Mouse (Mus musculus) hindbrain, embryonic 12.5 days (tissue): ENCODE results near the gene Asb3. TPM values are rescaled to one million over a fixed set of nuclear protein-coding genes. Genes with fewer than 3 reads are reported as not detected.
"Not testable (repeated sequence)": the region's sequence is repeated elsewhere in the genome, so short reads cannot be mapped to it uniquely, and the experiment has no call there.

Source experiments
- ATAC-seq: fragments of 200-750 bp; cut with Nextera tagmentation; 2 replicates; pipeline ENCODE4 v1.8.0; 2017; ENCODE audit warnings: moderate TSS enrichment; ENCODE audit not compliant: low FRiP score
- H3K27ac ChIP-seq: fragments of 300-500 bp; sonication (generic); 2 replicates; pipeline ENCODE4 v1.5.1; 2016; ENCODE audit warnings: mild to moderate bottlenecking
- H3K27me3 ChIP-seq: fragments of 300-500 bp; sonication (generic); 2 replicates; pipeline ENCODE4 v1.6.1; 2016; ENCODE audit warnings: mild to moderate bottlenecking
- H3K36me3 ChIP-seq: fragments of 300-500 bp; sonication (generic); 2 replicates; pipeline ENCODE4 v1.6.1; 2016; ENCODE audit warnings: mild to moderate bottlenecking
- H3K4me1 ChIP-seq: fragments of 300-500 bp; sonication (generic); 2 replicates; pipeline ENCODE4 v1.6.1; 2016
- H3K4me2 ChIP-seq: fragments of 300-500 bp; sonication (generic); replicated peaks from 2 replicates; pipeline ENCODE4 v1.6.1; 2016; ENCODE audit warnings: mild to moderate bottlenecking
- H3K4me3 ChIP-seq: fragments of 300-500 bp; sonication (generic); 2 replicates; pipeline ENCODE4 v1.5.1; 2016; ENCODE audit warnings: mild to moderate bottlenecking
- H3K9ac ChIP-seq: fragments of 300-500 bp; sonication (generic); 2 replicates; pipeline ENCODE4 v1.6.1; 2016; ENCODE audit warnings: mild to moderate bottlenecking, moderate library complexity
- H3K9me3 ChIP-seq: fragments of 300-500 bp; sonication (generic); replicated peaks from 2 replicates; pipeline ENCODE4 v1.6.1; 2016; ENCODE audit warnings: mild to moderate bottlenecking
- WGBS: fragments of 180-500 bp; shearing (Covaris S2); methylation state at CpG from one replicate; pipeline ENCODE4 v1.1.7; 2016; 5-methylcytosine and 5-hydroxymethylcytosine counted together
- polyA plus RNA-seq: library from polyadenylated mRNA; unstranded; fragments of >200 nt; fragmentation: Nextera tagmentation; extraction: Ambion mirVana; gene quantifications from 2 replicates; pipeline ENCODE4 v1.2.1, GENCODE M21; 2016

The Asb3 gene
- polyA plus RNA-seq, 1 experiment from 2014 or later = 32.9 TPM

DNA sequence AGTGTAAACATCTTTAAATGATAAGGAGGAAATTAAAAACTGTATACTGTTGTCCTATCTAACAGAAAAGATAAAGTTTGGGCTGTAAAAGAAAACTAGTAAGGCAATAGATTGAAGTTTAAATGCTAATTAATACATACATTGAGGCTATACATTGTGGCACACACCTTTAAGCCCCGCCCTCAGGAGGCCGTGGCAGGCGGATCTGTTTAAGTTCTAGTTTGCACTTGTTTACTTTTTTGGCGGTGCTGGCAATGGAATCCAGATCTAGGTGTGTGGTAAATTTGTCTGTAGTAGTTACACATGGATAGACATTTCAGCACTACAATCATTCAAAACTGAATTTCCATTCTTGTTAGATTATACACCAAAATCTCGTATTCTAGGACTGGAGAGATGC is 67.6 kb downstream of the Asb3 start:
- Histone ChIP-seq H3K27me3 (no peaks in the 10 kb centered on the region), H3K9ac (no peak overlapping the region), H3K9me3 (peaks cover 5% of the 10 kb centered on the region; the same call in 1 of the 2 replicates), H3K4me3 (peak overlapping the region; percentile 83), H3K4me1 (peaks cover 12% of the 10 kb centered on the region), H3K4me2 (peak overlapping the region; percentile 80), H3K36me3 (peaks cover 34% of the 10 kb centered on the region), H3K27ac (no peak overlapping the region)
- WGBS = 73% methylated on average over 5 of the region's 5 CpGs
- no peak for ATAC-seq

DNA sequence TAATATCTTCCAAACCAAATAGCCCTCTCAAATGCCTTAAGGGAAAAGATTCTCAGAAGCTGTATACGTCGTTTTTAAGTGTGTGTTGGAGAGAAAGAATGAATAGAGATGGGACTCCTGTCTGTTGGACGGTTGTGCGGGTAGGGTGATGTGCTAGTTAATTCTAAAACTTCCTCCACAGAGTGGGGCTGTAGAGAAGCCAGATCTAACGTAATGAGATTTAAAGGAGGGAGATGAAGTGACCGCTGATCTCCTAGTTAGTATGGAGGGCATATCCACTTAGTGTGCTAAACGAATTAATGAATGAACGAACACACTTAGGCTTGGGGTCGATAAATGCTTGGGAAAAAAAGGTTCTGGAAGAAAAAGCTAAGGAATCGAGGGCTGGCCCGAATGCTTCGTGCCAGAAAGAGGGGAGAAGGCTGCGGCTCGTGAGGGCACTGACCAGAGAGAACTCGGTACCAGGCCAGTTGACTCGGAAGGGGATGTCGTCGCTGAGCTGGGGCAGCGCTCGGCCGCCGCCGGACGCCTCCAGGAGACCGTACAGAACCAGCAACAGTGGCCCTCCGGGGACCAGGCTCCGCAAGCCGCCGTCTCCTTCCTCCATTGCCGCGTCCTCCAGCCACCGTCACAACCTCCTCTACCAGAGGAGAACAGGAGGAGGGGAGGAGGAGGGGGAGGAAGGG is 68.4 kb downstream of the Asb3 start:
- Histone ChIP-seq H3K36me3 (peaks cover 29% of the 10 kb centered on the region), H3K27ac (peak overlapping the region; percentile 84), H3K4me1 (peaks cover 12% of the 10 kb centered on the region), H3K4me2 (peak overlapping the region; percentile 80), H3K4me3 (peak overlapping the region; percentile 83), H3K9ac (peak overlapping the region; percentile 87), H3K9me3 (peaks cover 6% of the 10 kb centered on the region; the same call in 1 of the 2 replicates), H3K27me3 (no peaks in the 10 kb centered on the region)
- 2% methylated on average over 20 of the region's 32 CpGs for WGBS
- peak; percentile 96 for ATAC-seq

DNA sequence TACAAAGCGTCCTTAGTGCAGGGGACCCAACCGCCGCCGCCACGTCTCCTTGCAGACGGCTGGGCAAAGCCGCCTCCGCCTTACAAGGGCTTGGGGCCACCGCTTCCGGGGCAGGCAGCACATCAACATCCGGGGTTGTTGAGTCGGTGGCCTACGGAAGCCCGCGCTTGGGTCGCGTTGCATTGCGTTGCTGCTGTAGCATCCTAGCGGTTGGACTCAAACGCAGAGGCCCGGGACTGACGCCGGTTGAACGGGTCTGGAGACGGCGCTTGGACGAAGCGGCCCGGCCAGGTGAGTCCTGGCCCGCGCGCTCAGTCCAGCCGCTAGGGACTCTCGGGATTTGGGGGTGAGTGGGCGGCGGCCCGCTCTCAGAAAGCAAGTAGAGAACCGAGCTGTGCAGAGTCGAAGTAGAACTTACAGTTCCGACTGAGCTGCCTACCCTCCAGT is 69.1 kb downstream of the Asb3 start, which contains the start of gene Erlec1:
TSS of gene Erlec1 (minus strand) at position 57 of the 447 bp plus-strand sequence.
- Histone ChIP-seq H3K4me2 (peak within 1 kb of the TSS; percentile 80), H3K27ac (peak within 1 kb of the TSS; percentile 84), H3K36me3 (peaks cover 23% of the 10 kb centered on the region), H3K4me3 (peak within 1 kb of the TSS; percentile 83), H3K27me3 (no peaks in the 10 kb centered on the region), H3K9me3 (peaks cover 8% of the 10 kb centered on the region), H3K9ac (peak within 1 kb of the TSS; percentile 87), H3K4me1 (peaks cover 12% of the 10 kb centered on the region)
- ATAC-seq = peak; percentile 98
- under 1% methylated on average over 40 of the region's 40 CpGs for WGBS

DNA sequence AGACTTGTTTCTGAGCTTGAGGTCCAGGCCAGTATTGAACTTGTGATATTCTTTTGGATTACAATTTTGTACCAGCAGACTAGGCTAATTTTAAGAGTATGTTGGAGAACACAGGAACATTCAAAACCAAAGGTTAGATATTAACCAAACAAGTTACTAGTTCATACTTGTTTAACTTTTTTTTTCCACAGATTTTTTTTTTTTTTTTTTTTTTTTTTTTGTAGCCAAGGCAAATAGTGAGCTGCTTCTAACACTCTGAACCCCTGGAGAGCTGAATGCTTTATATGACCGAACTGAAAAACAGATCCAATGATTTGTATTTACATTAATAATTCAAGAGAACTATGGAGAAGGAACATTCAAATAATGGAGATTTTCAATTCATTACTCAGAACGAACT is 100.0 kb downstream of the Asb3 start:
- no peaks in the 10 kb centered on the region for H3K9me3 ChIP-seq
- no peaks in the 10 kb centered on the region for H3K36me3 ChIP-seq
- H3K9ac ChIP-seq = no peak overlapping the region
- no peak overlapping the region for H3K27ac ChIP-seq
- peaks cover 4% of the 10 kb centered on the region for H3K4me1 ChIP-seq
- WGBS = 49% methylated on average over 2 of the region's 2 CpGs
- ATAC-seq = no peak
- no peaks in the 10 kb centered on the region for H3K27me3 ChIP-seq
- H3K4me3 ChIP-seq = no peak overlapping the region
- peak overlapping the region; percentile 77 for H3K4me2 ChIP-seq

DNA sequence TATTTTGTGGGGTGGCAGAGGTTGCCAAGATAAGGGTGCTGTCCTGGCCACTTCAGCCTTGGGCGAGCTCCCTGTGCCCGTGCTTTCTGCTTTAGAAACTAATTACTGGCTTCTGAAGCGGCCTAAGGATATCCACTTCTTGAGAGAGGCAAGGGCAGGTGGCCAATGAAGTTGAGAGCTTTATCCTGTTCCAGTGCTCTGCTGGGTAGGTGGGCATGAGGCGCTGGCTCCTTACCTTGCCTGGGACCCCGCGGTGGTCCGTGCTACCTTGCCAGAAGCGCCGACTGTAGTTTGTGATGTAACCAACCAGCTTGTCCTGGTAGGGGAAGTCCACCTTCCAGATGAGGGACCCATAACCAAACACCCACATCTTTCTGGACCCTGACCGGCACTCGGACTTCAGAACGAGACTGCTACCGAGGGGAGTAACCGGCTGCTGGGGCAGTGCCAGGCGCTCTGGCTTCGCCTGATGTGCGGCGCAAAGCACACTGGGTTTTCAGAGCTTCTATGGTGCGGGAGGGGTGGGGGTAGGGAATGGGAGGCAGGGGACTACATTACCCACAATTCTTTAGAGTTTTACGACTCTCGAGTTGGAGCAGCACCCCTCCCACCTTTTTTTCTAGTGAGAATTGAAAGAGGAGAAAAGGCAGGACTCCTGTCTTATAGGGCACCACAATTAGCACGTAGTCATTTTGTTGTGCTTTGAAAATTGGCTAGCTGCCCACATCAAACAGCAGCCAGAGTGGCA is 100.8 kb downstream of the Asb3 start, which contains the start of gene Chac2:
TSS of gene Chac2 (minus strand) at position 474 of the 748 bp plus-strand sequence.
- H3K27ac ChIP-seq = peak within 1 kb of the TSS; percentile 62
- peak within 1 kb of the TSS; percentile 77 for H3K4me2 ChIP-seq
- peak within 1 kb of the TSS; percentile 57 for H3K4me3 ChIP-seq
- ATAC-seq = peak; percentile 100
- peaks cover 4% of the 10 kb centered on the region for H3K4me1 ChIP-seq
- H3K36me3 ChIP-seq = no peaks in the 10 kb centered on the region
- no peaks in the 10 kb centered on the region for H3K9me3 ChIP-seq
- no peaks in the 10 kb centered on the region for H3K27me3 ChIP-seq
- WGBS = 2% methylated on average over 22 of the region's 22 CpGs
- H3K9ac ChIP-seq = peak within 1 kb of the TSS; percentile 74

DNA sequence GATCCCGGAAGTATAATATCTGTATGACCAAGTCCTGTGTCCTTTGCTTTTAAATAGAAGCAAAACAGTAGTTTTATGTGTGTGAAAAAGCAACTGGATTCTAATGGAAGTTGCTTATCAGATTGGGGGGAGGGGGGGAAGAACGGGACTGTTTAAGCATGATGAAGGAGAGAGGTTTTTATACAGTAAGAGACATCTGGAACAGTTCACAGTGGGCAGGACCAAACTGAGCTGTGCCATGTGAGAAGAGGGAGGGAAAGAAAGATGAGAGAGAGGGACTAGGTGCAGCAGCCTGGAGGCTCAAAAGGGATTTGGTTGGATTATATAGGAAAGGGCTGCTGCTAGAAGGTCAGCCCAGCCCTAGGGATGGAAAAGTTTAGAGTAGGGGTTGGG is 101.4 kb downstream of the Asb3 start:
- Histone ChIP-seq H3K4me2 (peak overlapping the region; percentile 77), H3K4me3 (peak overlapping the region; percentile 57), H3K27me3 (no peaks in the 10 kb centered on the region), H3K9me3 (no peaks in the 10 kb centered on the region), H3K9ac (peak overlapping the region; percentile 74), H3K27ac (no peak overlapping the region; the same call in 1 of the 2 replicates), H3K4me1 (peaks cover 4% of the 10 kb centered on the region), H3K36me3 (no peaks in the 10 kb centered on the region)
- whole genome bisulfite sequencing = 8% methylated on average over 2 of the region's 2 CpGs
- peak; percentile 83 for ATAC-seq

DNA sequence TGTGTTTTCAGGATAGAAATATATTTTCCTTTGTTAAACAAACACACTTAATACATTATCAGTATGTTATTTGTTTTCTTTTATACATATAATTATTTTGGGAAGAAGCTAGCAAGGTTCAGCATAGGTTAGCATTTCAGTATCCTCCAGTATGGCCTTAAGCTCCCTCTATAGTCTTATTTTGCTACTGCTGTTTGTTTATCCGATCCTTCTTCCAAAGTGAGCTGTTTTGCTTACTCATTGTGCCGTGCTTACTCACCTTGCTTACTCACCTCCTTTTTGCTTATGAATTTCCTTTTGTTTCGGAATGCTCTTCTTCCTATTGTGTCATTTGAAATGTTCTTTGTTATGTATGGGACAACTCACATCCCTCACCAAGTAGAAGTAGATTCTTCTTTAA is 111.5 kb downstream of the Asb3 start:
- WGBS = 93% methylated on average over 3 of the region's 3 CpGs
- ATAC-seq = no peak
- Histone ChIP-seq H3K27ac (no peak overlapping the region), H3K4me1 (no peaks in the 10 kb centered on the region), H3K9me3 (no peaks in the 10 kb centered on the region), H3K9ac (no peak overlapping the region), H3K36me3 (no peaks in the 10 kb centered on the region), H3K27me3 (no peaks in the 10 kb centered on the region), H3K4me2 (no peak overlapping the region), H3K4me3 (no peak overlapping the region)

DNA sequence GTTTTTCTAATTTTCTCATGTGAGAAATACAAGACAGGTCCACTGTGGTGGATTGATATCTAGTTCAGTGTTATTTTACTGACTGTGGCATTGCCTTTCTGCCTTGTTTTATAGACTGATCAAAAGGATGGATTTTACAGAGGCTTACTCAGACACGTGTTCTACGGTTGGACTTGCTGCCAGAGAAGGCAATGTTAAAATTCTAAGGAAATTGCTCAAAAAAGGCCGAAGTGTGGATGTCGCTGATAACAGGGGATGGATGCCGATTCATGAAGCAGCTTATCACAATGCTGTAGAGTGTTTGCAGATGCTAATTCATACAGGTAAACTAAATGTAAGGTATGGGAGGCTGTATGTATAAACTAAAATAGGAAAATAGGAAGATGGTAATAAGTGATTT is 113.0 kb downstream of the Asb3 start:
- H3K4me1 ChIP-seq = no peaks in the 10 kb centered on the region
- H3K4me3 ChIP-seq = no peak overlapping the region
- H3K36me3 ChIP-seq = no peaks in the 10 kb centered on the region
- H3K9ac ChIP-seq = no peak overlapping the region
- no peak overlapping the region for H3K4me2 ChIP-seq
- no peaks in the 10 kb centered on the region for H3K9me3 ChIP-seq
- H3K27me3 ChIP-seq = no peaks in the 10 kb centered on the region
- ATAC-seq = no peak
- H3K27ac ChIP-seq = no peak overlapping the region
- WGBS = 90% methylated on average over 5 of the region's 5 CpGs

DNA sequence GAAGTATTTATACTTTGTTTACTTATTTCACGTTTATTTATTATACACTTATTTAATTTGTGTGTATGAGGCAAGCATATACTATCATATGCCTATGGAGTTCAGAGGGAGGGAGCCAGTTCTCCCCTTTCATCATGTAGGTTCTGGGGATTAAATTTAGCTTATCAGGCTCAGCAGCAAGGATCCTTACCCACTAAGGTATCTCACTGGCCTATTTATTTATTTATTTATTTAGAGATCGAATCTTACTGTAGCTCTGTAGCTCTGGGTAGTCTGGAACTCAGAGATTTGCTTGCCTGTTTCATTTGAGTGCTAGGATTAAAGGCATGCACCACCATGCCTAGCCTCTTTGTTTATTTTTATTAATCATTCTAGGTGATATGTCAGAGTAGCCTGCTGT is 113.5 kb downstream of the Asb3 start:
- Histone ChIP-seq H3K36me3 (no peaks in the 10 kb centered on the region), H3K4me2 (no peak overlapping the region), H3K9ac (no peak overlapping the region), H3K9me3 (no peaks in the 10 kb centered on the region), H3K27ac (no peak overlapping the region), H3K4me1 (no peaks in the 10 kb centered on the region), H3K4me3 (no peak overlapping the region), H3K27me3 (no peaks in the 10 kb centered on the region)
- WGBS = 87% methylated on average over 2 of the region's 2 CpGs
- no peak for ATAC-seq

DNA sequence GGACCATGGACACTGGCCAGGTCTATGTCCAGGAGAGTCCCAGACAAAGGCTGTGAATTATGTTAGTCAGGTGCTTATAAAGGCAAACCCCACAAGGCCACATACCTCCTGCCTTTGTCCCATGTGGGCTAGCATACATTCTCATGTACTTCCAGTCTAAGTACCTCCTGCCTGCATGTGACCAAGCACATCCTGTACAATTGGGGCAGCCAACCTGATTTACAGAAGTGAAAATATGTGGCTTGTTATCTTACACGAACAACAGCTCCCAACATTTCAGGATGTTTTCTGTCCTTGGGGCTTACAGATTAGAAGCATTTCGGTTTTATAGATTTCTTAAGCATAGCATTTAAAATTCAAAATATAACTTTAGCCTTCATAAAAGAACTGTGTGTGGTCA is 114.8 kb downstream of the Asb3 start:
- no peak overlapping the region for H3K4me2 ChIP-seq
- ATAC-seq = no peak
- 86% methylated on average over 2 of the region's 2 CpGs for WGBS

DNA sequence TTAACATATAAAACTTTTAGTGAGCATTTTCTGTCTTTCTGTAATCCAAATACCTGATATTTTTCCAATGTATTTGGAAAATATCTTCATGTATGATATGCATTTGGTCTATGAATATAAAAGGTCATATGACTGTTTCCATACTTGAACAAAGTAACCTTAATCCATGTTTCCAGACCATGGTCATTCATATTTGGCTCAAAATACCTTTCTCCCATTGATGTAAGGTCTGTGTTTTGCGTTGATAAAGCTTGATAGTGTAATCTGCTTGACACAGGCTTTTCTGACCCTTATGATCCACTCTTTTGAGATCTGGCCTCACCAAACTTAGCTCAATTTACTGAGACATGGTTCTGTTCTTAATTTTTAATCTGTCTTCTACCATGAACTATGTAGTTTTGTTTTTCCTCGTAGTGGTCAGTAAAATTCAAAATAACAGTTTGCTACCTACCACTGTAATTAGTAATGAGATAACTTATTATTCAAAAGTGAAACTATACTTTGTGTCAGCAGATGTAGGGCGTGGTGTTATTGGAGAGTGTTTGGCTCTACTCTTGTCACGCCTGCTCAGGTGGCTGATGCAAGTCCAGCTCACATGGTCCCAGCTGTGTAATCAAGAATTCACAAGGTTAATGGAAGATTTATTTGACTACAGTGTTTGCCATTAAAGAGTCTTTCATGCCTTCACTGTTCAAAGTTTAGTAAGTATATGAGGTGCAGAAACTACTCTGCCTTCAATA is 116.1 kb downstream of the Asb3 start:
- H3K4me3 ChIP-seq = no peak overlapping the region
- H3K4me2 ChIP-seq = no peak overlapping the region
- WGBS = 95% methylated on average over 4 of the region's 4 CpGs
- no peak for ATAC-seq
- no peaks in the 10 kb centered on the region for H3K9me3 ChIP-seq
- no peaks in the 10 kb centered on the region for H3K27me3 ChIP-seq
- H3K4me1 ChIP-seq = no peaks in the 10 kb centered on the region
- no peaks in the 10 kb centered on the region for H3K36me3 ChIP-seq
- H3K27ac ChIP-seq = no peak overlapping the region
- H3K9ac ChIP-seq = no peak overlapping the region

More for the DNA sequence above, 114.8 kb downstream of the Asb3 start:
- Histone ChIP-seq H3K9me3 (no peaks in the 10 kb centered on the region), H3K9ac (no peak overlapping the region), H3K27me3 (no peaks in the 10 kb centered on the region), H3K27ac (no peak overlapping the region), H3K36me3 (no peaks in the 10 kb centered on the region), H3K4me3 (no peak overlapping the region), H3K4me1 (no peaks in the 10 kb centered on the region)

DNA sequence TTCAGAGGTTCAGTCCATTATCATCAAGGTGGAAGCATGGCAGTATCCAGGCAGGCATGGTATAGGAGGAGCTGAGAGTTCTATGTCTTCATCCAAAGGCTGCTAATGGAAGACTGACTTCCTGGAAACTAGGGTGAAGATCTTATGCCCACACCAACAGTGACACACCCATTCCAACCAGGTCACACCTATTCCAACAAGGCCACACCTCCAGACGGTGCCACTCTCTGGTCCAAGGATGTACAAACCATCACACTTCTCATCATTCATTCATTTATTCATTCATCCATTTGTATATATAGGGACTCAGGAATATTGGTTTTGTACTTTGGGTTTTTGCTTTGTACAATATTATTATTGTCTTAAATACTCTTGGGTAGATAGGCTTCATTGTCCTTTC is 124.5 kb downstream of the Asb3 start:
- H3K4me3 ChIP-seq, H3K4me2 ChIP-seq, ATAC-seq, H3K27me3 ChIP-seq, H3K9ac ChIP-seq, H3K27ac ChIP-seq, H3K4me1 ChIP-seq, H3K36me3 ChIP-seq, H3K9me3 ChIP-seq: not testable (repeated sequence)
- 96% methylated on average over 1 of the region's 1 CpGs for WGBS
